Mouse (Mus musculus): Measurements from ENCODE around the gene Senp7. TPM values are rescaled to one million over a fixed set of nuclear protein-coding genes. Genes with fewer than 3 reads are reported as not detected.
A peak's percentile ranks its signal among the peaks of the same experiment; 100 is the strongest.
"Not testable (repeated sequence)": the region's sequence is repeated elsewhere in the genome, so short reads cannot be mapped to it uniquely, and the experiment has no call there.

Gene Senp7
- polyA plus RNA-seq, 1 experiment: 13.9 TPM

- H3K4me1 ChIP-seq (ENCODE audit: control insufficient read depth, insufficient read depth, insufficient read length, low read length): no peaks in the 10 kb centered on the region
- no peak overlapping the region for H3K27ac ChIP-seq (replicated peaks; ENCODE audit: low read depth, low read length)
- H3K4me3 ChIP-seq (ENCODE audit: insufficient read depth, low read depth, low read length): no peak overlapping the region
Measured at GRCm38 (mm10) chr16:56056944-56057590, 8.9 kb downstream of the Senp7 start.

GRCm38 (mm10) chr16:56058151-56058550, 10.0 kb downstream of the Senp7 start:
- Histone ChIP-seq H3K4me3 (ENCODE audit: insufficient read depth, low read depth, low read length) (no peak overlapping the region), H3K27ac (replicated peaks; ENCODE audit: low read depth, low read length) (no peak overlapping the region), H3K4me1 (ENCODE audit: control insufficient read depth, insufficient read depth, insufficient read length, low read length) (no peaks in the 10 kb centered on the region)

GRCm38 (mm10) chr16:56061995-56062594, 14.0 kb downstream of the Senp7 start:
- Histone ChIP-seq H3K27ac (replicated peaks; ENCODE audit: low read depth, low read length) (no peak overlapping the region), H3K4me1 (ENCODE audit: control insufficient read depth, insufficient read depth, insufficient read length, low read length) (no peaks in the 10 kb centered on the region), H3K4me3 (ENCODE audit: insufficient read depth, low read depth, low read length) (no peak overlapping the region)

- Histone ChIP-seq H3K4me3 (ENCODE audit: insufficient read depth, low read depth, low read length) (no peak overlapping the region), H3K27ac (replicated peaks; ENCODE audit: low read depth, low read length) (no peak overlapping the region), H3K4me1 (ENCODE audit: control insufficient read depth, insufficient read depth, insufficient read length, low read length) (no peaks in the 10 kb centered on the region)
Measured at GRCm38 (mm10) chr16:56062981-56063380, 14.8 kb downstream of the Senp7 start.

GRCm38 (mm10) chr16:56064334-56064990, 16.3 kb downstream of the Senp7 start:
- H3K4me1 ChIP-seq (ENCODE audit: control insufficient read depth, insufficient read depth, insufficient read length, low read length): no peaks in the 10 kb centered on the region
- peak overlapping the region; percentile 38; the same call in 1 of the 2 replicates for H3K27ac ChIP-seq (replicated peaks; ENCODE audit: low read depth, low read length)
- peak overlapping the region; percentile 74 for H3K4me3 ChIP-seq (ENCODE audit: insufficient read depth, low read depth, low read length)

- no peaks in the 10 kb centered on the region for H3K4me1 ChIP-seq (ENCODE audit: control insufficient read depth, insufficient read depth, insufficient read length, low read length)
- no peak overlapping the region for H3K27ac ChIP-seq (replicated peaks; ENCODE audit: low read depth, low read length)
Measured at GRCm38 (mm10) chr16:56066113-56066512, 18.0 kb downstream of the Senp7 start.

GRCm38 (mm10) chr16:56068523-56069070, 20.5 kb downstream of the Senp7 start:
- Histone ChIP-seq H3K4me1 (ENCODE audit: control insufficient read depth, insufficient read depth, insufficient read length, low read length) (no peaks in the 10 kb centered on the region), H3K27ac (replicated peaks; ENCODE audit: low read depth, low read length) (no peak overlapping the region), H3K4me3 (ENCODE audit: insufficient read depth, low read depth, low read length) (no peak overlapping the region)

More at GRCm38 (mm10) chr16:56066113-56066512, 18.0 kb downstream of the Senp7 start:
- no peak overlapping the region for H3K4me3 ChIP-seq (ENCODE audit: insufficient read depth, low read depth, low read length)

DNA sequence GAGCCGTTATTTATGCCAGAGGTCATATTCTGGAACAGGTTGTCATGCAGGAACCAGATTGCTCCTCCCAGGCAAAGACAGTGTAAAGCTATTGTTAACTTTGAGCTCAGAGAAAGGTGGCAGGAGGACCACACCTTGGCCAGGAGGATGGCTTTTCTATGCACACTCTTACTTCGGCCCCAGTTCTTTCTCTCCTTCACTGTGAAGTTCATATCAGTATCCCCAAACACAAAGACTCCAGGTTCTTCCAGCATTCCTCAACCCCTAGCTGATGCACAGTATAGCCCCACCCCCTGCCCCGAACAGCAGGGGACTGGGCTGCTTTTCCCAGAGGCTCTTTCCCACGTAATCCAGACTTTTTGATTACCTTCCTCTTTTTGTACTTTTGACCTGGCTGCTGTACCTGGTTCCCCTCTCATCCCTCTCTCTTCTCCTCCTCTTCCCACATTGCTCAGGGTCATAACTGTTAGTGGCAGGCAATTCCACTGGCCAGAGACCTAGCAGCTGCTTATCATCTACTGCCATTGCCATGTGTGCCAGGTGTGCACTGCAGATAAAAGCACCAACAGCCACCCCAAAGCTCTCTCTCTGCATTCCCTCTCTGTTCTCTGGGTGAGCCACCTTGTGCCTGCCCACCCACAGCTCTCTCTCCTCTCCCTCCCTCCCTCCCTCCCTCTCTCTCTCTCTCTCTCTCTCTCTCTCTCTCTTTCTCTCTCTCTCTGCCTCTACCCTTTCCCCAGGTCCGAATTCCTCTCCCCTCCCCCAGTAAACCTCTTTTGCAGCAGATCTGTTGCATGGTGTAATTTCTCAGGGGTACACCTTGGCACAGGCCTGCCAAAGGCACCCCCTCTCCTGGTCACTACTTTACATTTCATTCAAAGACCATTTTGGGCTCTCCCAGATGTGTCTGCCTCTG, 23.4 kb downstream of the Senp7 start:
- H3K4me3 ChIP-seq (ENCODE audit: insufficient read depth, low read depth, low read length): no peak overlapping the region
- no peak overlapping the region for H3K27ac ChIP-seq (replicated peaks; ENCODE audit: low read depth, low read length)
- peaks cover 3% of the 10 kb centered on the region; the same call in 1 of the 2 replicates for H3K4me1 ChIP-seq (ENCODE audit: control insufficient read depth, insufficient read depth, insufficient read length, low read length)

DNA sequence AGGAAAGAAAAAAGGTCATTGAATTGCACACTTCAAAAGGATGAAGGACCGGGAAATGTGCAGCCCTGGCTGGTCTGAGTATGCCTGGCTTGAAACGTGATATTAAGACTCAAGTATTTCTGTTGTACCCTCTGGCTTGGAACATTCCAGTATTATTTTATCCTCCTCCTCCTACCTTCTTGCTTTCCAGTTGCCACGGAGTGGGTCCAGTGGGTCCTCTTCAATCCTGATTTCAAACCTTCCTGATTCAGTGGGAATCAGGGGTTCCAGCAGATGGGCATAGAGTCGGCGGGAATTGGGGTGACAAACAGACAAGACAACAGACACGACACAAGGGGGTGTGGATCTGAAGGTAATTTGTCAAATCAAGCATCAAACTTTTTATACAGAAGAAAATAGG, 24.4 kb downstream of the Senp7 start:
- Histone ChIP-seq H3K4me3 (ENCODE audit: insufficient read depth, low read depth, low read length) (no peak overlapping the region), H3K4me1 (ENCODE audit: control insufficient read depth, insufficient read depth, insufficient read length, low read length) (peaks cover 3% of the 10 kb centered on the region; the same call in 1 of the 2 replicates), H3K27ac (replicated peaks; ENCODE audit: low read depth, low read length) (no peak overlapping the region)

DNA sequence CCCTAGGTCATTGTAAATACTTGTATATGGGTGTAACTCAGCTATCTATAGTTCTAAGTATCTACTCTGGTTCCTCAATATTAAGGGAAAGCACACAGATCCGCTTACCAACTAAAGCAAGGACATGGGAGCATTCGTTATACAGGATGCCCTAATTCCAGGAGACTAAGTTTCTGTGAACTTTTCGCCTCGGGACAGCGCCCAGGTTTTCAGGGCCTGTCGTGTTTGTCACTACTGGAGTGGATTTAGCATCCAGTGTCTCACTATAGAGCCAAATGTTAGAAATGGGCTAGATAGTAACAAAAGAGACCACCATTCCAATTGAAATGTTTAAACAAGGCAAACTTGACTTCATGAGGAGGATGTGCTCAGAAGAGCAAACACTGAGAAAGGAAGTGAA, 25.0 kb downstream of the Senp7 start:
- H3K4me3 ChIP-seq (ENCODE audit: insufficient read depth, low read depth, low read length); H3K27ac ChIP-seq (replicated peaks; ENCODE audit: low read depth, low read length); H3K4me1 ChIP-seq (ENCODE audit: control insufficient read depth, insufficient read depth, insufficient read length, low read length): not testable (repeated sequence)

GRCm38 (mm10) chr16:56074122-56074521, 26.0 kb downstream of the Senp7 start:
- Histone ChIP-seq H3K4me3 (ENCODE audit: insufficient read depth, low read depth, low read length) (no peak overlapping the region), H3K4me1 (ENCODE audit: control insufficient read depth, insufficient read depth, insufficient read length, low read length) (peaks cover 3% of the 10 kb centered on the region; the same call in 1 of the 2 replicates), H3K27ac (replicated peaks; ENCODE audit: low read depth, low read length) (no peak overlapping the region)

- no peak overlapping the region for H3K4me3 ChIP-seq (ENCODE audit: insufficient read depth, low read depth, low read length)
Measured at GRCm38 (mm10) chr16:56074565-56074964, 26.4 kb downstream of the Senp7 start.

GRCm38 (mm10) chr16:56075222-56076111, 27.3 kb downstream of the Senp7 start:
- H3K27ac ChIP-seq (replicated peaks; ENCODE audit: low read depth, low read length): peak overlapping the region; percentile 88
- H3K4me3 ChIP-seq (ENCODE audit: insufficient read depth, low read depth, low read length): peak overlapping the region; percentile 99
- peaks cover 3% of the 10 kb centered on the region; the same call in 1 of the 2 replicates for H3K4me1 ChIP-seq (ENCODE audit: control insufficient read depth, insufficient read depth, insufficient read length, low read length)

More at GRCm38 (mm10) chr16:56074565-56074964, 26.4 kb downstream of the Senp7 start:
- Histone ChIP-seq H3K4me1 (ENCODE audit: control insufficient read depth, insufficient read depth, insufficient read length, low read length) (peaks cover 3% of the 10 kb centered on the region; the same call in 1 of the 2 replicates), H3K27ac (replicated peaks; ENCODE audit: low read depth, low read length) (no peak overlapping the region)
